Mouse (Mus musculus): ENCODE results near the gene Vat1.
A peak's percentile ranks its signal among the peaks of the same experiment; 100 is the strongest.
"Not testable (repeated sequence)": the region's sequence is repeated elsewhere in the genome, so short reads cannot be mapped to it uniquely, and the experiment has no call there.

Gene Vat1

GRCm38 (mm10) chr11:101465101-101465868 lies 745 bp downstream of the Vat1 start:
- DNase-seq = peak; percentile 70

DNA sequence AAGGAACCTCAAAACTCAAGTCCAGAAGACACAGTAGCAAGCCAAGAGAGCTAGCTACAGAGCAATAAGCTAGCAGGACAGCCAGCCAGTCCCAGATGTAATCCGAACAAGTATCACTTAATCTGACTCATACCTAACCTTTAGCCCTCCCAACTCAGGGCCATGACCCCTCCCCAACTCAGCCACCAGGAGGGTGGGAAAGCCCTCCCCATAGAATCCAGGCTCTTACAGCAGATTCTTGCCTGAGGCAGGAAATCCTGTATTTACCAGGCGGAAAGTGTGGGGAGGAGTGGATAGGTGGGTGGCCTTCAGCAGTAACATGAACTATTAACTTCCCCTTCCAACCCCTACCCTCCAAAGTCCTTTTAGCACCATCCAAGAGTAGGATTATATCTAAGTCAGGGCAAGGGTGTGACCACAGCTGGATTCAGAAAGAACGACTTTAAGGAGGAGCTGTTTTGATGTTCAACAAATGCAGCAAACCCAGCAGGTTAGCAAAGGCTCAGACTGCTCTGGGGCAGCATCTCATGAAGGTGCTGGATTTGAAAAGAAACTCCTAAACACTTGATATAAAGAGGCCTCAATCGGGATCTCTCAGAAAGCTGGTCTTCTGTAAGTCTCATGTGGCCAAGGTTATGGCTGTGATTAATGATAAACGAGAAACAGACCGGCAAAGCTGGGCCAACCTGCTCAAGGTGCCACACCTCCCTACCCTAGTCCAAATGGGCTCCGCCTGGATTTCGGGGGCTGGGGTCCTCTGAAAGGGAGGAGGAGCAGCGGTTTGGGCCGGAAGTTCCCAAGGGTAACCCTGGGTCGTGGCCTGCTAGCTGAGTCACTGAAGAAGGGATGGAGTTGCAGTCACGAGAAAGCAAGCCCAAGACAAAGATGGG lies 1.6 kb downstream of the Vat1 start, which contains the start of gene Rnd2:
Rnd2 (plus strand) TSS at position 789 of the 890 bp plus-strand sequence.
- DNase-seq = peak; percentile 51

DNA sequence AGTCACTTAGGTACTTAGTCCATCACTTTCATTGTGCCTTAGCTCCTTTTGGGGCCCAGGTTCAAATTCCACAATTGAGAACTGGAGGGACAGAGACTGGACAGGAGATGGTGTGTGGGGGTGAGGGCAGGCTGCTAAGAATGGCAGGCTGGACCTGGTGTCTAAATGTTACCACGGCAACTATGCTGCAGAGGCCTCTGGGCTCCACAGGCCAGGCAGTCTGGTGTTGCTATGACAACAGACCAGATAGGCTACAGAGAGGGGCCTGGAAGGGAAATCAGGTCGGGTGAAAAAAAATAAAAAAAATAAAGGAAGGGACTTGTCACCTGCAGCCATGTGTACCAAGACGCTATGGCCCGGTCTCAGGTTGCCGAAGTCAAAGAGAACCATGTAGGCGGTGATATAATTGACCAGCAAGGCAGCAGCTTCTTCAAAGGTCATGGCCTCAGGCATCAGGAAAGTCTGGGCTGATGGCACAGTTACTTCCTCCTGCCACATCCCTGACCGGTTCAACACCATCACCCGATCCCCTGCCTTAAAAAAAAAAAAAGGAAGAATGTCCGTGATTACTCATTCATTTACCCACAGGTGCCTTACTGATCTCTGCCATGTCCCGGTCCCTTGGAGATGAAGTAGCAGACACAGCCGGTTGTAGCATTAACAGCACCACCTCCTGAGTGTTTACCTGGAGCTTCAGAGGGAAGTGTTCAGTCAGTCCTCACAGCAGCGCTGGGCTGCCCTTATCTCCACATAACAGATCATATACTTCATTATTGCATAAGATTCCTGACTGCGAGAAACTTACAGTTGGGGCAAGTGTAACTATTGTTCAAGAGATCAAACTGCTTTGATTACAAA lies 3.2 kb downstream of the Vat1 start:
- no peak for DNase-seq

GRCm38 (mm10) chr11:101462141-101462540 lies 3.9 kb downstream of the Vat1 start:
- no peak for DNase-seq

DNA sequence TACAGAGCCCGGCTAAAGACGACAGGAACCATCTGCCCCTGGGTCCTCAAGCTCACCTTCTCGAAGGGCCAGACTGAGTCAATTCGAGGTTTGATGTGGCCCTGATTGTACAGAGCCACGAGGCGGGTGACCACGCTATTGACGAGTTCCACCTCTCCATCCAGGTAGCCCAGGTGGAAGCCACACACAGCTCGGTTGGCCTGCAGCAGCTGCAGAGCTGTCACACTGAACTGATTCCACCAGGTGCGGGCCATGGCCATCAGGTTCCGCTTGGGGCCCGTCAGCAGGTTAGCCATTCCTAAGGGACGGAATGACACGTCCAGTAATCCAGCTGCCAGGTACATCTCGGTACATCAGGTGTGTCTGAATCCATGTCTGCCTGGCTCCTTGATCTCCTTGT lies 5.7 kb downstream of the Vat1 start:
- no peak for DNase-seq

DNA sequence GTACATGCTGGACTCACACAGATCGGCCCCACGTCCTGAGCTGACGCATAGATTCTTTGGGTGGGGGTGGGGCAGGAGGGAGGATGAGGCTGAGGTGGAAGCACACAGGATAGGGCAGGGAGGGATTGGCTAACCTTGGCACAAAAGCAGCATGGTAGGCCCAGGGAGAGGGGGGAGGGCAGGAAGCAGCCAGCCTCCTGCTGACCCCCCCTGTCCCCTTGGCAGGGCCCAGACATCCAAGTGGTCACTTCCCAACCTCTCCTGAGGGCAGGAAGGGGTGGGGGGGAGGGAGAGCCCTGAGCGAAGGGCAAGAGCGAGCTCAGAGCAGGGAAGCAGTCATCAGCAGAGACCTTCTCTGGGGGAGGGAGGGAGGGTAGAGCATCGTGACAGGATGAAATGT lies 6.3 kb downstream of the Vat1 start:
- peak; percentile 68 for DNase-seq

- DNase-seq = no peak
These were observed 7.8 kb downstream of the Vat1 start for GRCm38 (mm10) chr11:101458217-101458616.

DNA sequence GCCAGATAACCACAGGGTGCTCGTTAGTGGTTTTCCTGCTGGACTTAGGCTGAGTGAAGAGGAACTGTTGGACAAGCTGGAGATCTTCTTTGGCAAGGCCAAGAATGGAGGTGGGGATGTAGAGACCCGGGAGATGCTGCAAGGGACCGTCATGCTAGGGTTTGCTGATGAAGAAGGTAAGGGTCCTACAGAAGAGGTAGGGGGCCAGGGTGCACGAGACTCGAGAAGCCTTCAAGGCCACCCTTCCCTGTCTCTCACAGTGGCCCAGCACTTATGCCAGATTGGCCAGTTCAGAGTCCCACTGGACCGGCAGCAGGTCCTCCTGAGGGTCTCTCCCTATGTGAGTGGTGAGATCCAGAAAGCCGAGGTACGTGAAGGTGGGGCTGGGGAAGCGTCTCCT lies 8.4 kb downstream of the Vat1 start:
- DNase-seq = no peak

DNA sequence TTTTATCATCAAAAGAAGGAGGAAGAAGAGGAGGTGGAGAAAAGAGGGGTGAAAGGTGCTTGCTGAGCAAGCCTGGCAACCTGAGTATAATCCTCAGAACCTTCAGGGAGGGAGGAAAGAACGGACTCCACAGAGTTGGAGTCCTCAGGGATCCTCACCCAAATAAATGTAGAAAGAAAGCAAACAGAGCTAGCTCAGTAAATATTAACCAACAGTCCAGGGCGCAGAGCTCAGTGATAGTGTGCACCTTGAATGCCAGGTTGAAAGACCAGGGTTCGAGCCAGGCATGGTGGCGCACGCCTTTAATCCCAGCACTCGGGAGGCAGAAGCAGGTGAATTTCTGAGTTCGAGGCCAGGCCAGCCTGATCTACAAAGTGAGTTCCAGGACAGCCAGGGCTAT lies 10.4 kb downstream of the Vat1 start:
- no peak for DNase-seq

- peak; percentile 27 for DNase-seq
These were observed 11.3 kb downstream of the Vat1 start for GRCm38 (mm10) chr11:101454702-101455101.

DNA sequence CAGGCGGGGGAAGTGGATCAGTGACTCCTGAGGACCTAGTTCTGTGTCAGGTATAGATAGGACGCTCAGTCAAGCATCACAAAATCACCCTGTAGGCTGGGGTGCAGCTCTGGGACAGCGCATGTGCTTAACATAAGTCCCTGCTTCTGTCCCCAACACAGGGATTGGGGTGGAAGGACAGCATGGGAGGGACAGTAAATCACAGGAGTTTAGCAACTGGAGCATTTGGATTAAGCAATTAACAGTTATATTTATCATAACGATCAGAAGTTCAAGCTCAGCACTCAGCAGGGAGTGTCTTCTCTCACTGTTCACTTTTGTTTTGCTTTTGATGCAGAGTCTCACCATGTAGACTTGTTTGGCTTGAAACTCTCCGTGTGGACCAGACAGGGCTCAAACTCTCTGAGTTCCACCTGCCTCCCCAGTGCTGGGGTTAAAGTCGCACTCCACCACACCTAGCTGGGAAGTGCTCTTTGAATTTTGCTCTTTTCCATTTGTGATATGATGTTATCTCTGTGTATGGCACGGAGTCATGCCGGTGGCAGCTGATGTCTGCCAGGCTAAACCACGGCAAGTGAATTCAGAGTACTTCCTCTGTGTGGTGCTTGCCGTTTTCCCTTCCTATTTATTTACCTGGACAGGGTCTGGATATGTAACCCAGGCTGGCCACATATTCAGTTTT lies 13.8 kb downstream of the Vat1 start:
- no peak for DNase-seq

GRCm38 (mm10) chr11:101451536-101451935 lies 14.5 kb downstream of the Vat1 start:
- no peak for DNase-seq

- no peak for DNase-seq
These were observed 15.6 kb downstream of the Vat1 start for GRCm38 (mm10) chr11:101450394-101450793.

DNA sequence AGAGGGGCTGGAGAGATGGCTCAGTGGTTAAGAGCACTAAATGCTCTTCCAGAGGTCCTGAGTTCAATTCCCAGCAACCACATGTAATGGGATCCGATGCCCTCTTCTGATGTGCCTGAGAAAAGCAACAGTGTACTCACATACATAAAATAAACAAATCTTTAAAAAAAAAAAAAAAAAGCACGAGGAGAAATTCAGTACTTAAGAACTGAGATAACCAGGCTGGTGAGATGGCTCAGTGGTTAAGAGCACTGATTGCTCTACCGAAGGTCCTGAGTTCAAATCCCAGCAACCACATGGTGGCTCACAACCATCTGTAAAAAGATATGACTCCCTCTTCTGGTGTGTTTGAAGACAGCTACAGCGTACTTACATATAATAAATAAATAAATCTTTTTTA lies 16.4 kb downstream of the Vat1 start:
- DNase-seq = not testable (repeated sequence)

GRCm38 (mm10) chr11:101448899-101449298 lies 17.1 kb downstream of the Vat1 start:
- DNase-seq = no peak

DNA sequence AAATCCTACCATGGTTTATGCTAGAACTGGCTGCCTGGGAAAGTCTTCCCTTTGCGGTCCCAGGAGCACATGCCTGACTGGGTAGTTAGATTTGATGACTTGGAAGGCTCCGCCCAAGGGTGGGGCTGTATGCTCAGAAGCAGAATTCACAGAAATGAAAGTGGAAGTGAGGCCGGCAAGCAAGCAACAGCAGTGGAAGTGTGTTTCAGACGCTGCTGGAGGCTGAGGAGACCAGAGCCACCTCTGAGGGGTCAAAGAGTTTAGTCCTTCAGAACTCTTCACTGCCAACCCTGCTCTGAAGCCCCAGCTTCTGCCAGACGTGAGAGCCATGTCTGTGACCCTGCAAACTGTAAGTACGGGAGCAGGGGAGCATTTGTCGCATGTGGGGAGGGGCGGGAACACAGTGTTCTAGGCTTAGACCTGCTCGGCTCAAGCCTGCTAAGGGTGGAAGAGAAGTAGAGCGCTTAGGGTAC lies 17.7 kb downstream of the Vat1 start, which contains the start of gene Ifi35:
Ifi35 (plus strand) TSS at position 134 of the 473 bp plus-strand sequence.
- peak; percentile 90 for DNase-seq

DNA sequence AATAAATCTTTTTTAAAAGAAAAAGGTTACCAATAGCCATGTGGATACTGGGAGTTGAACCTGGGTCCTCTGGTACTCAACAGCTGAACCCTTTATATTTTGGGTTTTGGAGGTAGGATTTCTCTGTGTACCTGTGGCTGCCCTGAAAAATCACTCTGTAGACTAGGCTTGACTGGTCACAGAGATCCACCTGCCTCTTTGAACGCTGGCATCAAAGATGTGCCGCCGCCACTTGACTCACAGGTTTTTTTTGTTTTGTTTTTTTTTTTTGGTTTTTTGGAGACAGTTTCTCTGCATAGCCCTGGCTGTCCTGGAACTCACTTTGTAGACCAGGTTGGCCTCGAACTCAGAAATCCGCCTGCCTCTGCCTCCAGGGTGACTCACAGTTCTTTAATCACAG lies 18.2 kb downstream of the Vat1 start:
- no peak for DNase-seq

- not testable (repeated sequence) for DNase-seq
These were observed 19.2 kb downstream of the Vat1 start for GRCm38 (mm10) chr11:101446860-101447259.

DNA sequence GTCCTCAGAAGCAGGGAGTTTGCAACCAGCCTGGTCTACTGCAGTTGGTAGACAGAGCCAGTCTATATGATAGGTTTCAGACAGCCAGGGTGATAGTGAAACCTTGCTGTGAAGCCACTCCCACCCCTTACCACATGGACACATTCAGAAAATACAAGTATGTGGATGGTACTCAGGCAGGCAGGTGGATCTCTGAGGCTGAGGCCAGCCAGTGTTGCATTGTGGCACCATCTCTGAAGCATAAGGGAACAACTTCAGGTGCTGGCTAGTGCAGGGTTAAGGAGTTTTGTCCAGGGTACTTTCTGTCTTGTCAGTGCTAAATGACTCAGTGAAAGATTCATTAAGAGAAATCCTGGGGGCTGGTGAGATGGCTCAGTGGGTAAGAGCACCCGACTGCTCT lies 19.7 kb downstream of the Vat1 start:
- DNase-seq = no peak

GRCm38 (mm10) chr11:101442760-101443159 lies 23.3 kb downstream of the Vat1 start:
- DNase-seq = no peak

DNA sequence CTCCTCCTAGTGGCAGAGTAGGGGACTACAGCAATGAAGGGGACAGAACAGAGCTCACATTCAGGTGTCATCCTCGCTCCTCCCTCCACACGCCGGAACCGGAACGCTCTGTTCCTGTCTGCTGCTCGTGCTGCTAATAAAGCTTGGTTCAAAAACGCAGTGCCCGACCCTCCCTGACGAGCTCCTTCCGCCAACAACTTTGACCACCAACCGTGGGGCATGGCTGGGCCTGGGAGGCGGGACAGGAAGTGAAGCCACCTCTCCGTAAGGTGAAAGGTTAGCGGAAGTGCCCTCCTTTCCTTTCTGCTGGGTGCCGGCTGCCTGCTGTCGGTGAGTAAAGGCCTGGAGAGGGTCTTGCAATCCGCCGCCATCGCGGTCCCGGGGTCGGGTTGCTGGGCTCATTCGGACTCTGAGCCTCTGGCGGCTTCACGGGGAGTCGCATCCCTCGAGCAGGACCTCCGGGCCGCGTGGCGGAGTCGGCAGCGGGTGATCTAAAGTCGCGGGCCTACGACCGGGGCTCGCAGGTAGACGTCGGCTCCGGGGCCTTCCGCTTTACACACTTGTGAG lies 23.8 kb downstream of the Vat1 start, which contains the start of gene Rpl27:
Rpl27 (plus strand) TSS at position 172 of the 567 bp plus-strand sequence.
- DNase-seq = peak; percentile 98

All from kidney, postnatal 14 days (tissue).